Mouse (Mus musculus) retina, embryonic 14.5 days (tissue): Measurements from ENCODE around the gene 1700022I11Rik.

Experiments used
- DNase-seq: peaks from one replicate; pipeline ENCODE4 v3.0.0-alpha.2; 2015; ENCODE audit warnings: low spot score

Gene 1700022I11Rik

GRCm38 (mm10) chr4:42969304-42969703 lies at the start of gene 1700022I11Rik:
TSS of gene 1700022I11Rik (plus strand) at chr4:42969604.
- DNase-seq: no peak

- DNase-seq: no peak
These were observed 48.7 kb upstream of the 1700022I11Rik start for GRCm38 (mm10) chr4:42920726-42921125.

GRCm38 (mm10) chr4:42921536-42921935 lies 47.9 kb upstream of the 1700022I11Rik start:
- no peak for DNase-seq

- DNase-seq: peak; percentile 27
These were observed 47.3 kb upstream of the 1700022I11Rik start for GRCm38 (mm10) chr4:42922056-42922455.

GRCm38 (mm10) chr4:42922461-42922860 lies 46.9 kb upstream of the 1700022I11Rik start:
- DNase-seq: no peak

- no peak for DNase-seq
These were observed 45.2 kb upstream of the 1700022I11Rik start for GRCm38 (mm10) chr4:42924095-42924710.

- no peak for DNase-seq
These were observed 41.2 kb upstream of the 1700022I11Rik start for GRCm38 (mm10) chr4:42928209-42928608.

- DNase-seq: no peak
These were observed 40.5 kb upstream of the 1700022I11Rik start for GRCm38 (mm10) chr4:42928952-42929351.

GRCm38 (mm10) chr4:42932229-42932969 lies 37.0 kb upstream of the 1700022I11Rik start:
- DNase-seq: no peak

GRCm38 (mm10) chr4:42933630-42934029 lies 35.8 kb upstream of the 1700022I11Rik start:
- DNase-seq: peak; percentile 68

GRCm38 (mm10) chr4:42941396-42941795 lies 28.0 kb upstream of the 1700022I11Rik start:
- no peak for DNase-seq

GRCm38 (mm10) chr4:42943341-42943740 lies 26.1 kb upstream of the 1700022I11Rik start:
- DNase-seq: no peak

- DNase-seq: no peak
These were observed 25.2 kb upstream of the 1700022I11Rik start for GRCm38 (mm10) chr4:42944185-42944584.

- DNase-seq: no peak
These were observed 24.4 kb upstream of the 1700022I11Rik start for GRCm38 (mm10) chr4:42945043-42945442.

GRCm38 (mm10) chr4:42945445-42945844 lies 24.0 kb upstream of the 1700022I11Rik start:
- DNase-seq: no peak

- DNase-seq: peak; percentile 89
These were observed 23.5 kb upstream of the 1700022I11Rik start for GRCm38 (mm10) chr4:42945952-42946351.

GRCm38 (mm10) chr4:42946733-42947290 lies 22.6 kb upstream of the 1700022I11Rik start:
- peak; percentile 69 for DNase-seq

GRCm38 (mm10) chr4:42948527-42948926 lies 20.9 kb upstream of the 1700022I11Rik start:
- DNase-seq: no peak

GRCm38 (mm10) chr4:42949051-42949675 lies 20.2 kb upstream of the 1700022I11Rik start:
- DNase-seq: no peak

- peak; percentile 97 for DNase-seq
These were observed 19.7 kb upstream of the 1700022I11Rik start, which contains the start of gene Dnajb5 for GRCm38 (mm10) chr4:42949676-42950051. TSS of gene Dnajb5 (plus strand) at chr4:42949814.

GRCm38 (mm10) chr4:42950065-42950558 lies 19.3 kb upstream of the 1700022I11Rik start:
- DNase-seq: peak; percentile 83
